Mouse (Mus musculus) CH12.LX (cell line): ENCODE data around the gene Pogz.

ENCODE experiments used
- BHLHE40 ChIP-seq: IDR thresholded peaks from 2 replicates; pipeline ENCODE4 v1.6.1; 2011; ENCODE audit warnings: mild to moderate bottlenecking, low read depth, low read length, improper control_type of control experiment
- MYC ChIP-seq: IDR thresholded peaks from 2 replicates; pipeline ENCODE4 v1.6.1; 2011; ENCODE audit warnings: low read depth, mild to moderate bottlenecking, improper control_type of control experiment, low read length
- PAX5 ChIP-seq: IDR thresholded peaks from 2 replicates; pipeline ENCODE4 v1.6.1; 2012; ENCODE audit warnings: low read length, inconsistent platforms, mixed read lengths
- POLR2AphosphoS2 ChIP-seq: IDR thresholded peaks from 2 replicates; pipeline ENCODE4 v1.6.1; 2011; ENCODE audit warnings: low read depth, low read length, improper control_type of control experiment
- RAD21 ChIP-seq: IDR thresholded peaks from 2 replicates; pipeline ENCODE4 v1.6.1; 2011; ENCODE audit warnings: low read depth, mild to moderate bottlenecking, low read length, improper control_type of control experiment, moderate library complexity
- UBTF ChIP-seq: IDR thresholded peaks from 2 replicates; pipeline ENCODE4 v1.6.1; 2012; ENCODE audit warnings: low read depth, mild to moderate bottlenecking, inconsistent platforms, low read length, improper control_type of control experiment, moderate library complexity

DNA sequence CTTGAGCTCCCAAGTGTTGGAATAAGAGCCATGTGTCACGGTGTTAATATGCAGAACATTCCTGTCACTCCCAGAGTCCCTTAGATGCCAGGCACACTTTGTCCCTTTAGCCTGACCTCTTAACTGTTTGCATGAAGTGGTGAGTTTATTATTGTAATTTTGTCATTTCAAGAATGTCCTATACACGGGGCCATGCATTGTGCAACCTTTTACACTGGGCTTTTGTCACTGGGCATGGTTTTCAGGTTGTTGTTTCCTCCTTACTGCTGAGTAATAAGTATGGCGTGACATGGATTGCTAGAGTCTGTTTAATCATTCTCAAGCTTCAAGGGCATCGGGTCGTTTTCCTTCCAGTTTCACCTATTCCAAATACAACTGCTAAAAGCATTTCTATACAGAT lies 76.4 kb downstream of the Pogz start:
- TF ChIP-seq PAX5 (no peak), UBTF (no peak), POLR2AphosphoS2 (no peak), MYC (no peak), RAD21 (no peak), BHLHE40 (no peak)
